Mouse (Mus musculus): ENCODE results near the gene Cxcr4. TPM values are rescaled to one million over a fixed set of nuclear protein-coding genes. Genes with fewer than 3 reads are reported as not detected.
"Not testable (repeated sequence)": the region's sequence is repeated elsewhere in the genome, so short reads cannot be mapped to it uniquely, and the experiment has no call there.

Cxcr4 gene
- polyA plus RNA-seq, 1 experiment from 2014 or later: 0.88 TPM

GRCm38 (mm10) chr1:128584716-128585115 is 7.4 kb downstream of the Cxcr4 start:
- not testable (repeated sequence) for H3K9me3 ChIP-seq (replicated peaks); H3K4me2 ChIP-seq; H3K4me3 ChIP-seq; H3K9ac ChIP-seq; ATAC-seq; H3K4me1 ChIP-seq; H3K36me3 ChIP-seq; H3K27ac ChIP-seq
- WGBS (ENCODE audit: insufficient replicate concordance): 65% methylated on average over 1 of the region's 1 CpGs
- peaks cover 17% of the 10 kb centered on the region for H3K27me3 ChIP-seq (replicated peaks)

GRCm38 (mm10) chr1:128583279-128583872 is 8.7 kb downstream of the Cxcr4 start:
- peaks cover 6% of the 10 kb centered on the region; the same call in 1 of the 2 replicates for H3K27me3 ChIP-seq (replicated peaks)
- no peak overlapping the region for H3K4me2 ChIP-seq
- ATAC-seq: no peak
- no peaks in the 10 kb centered on the region for H3K4me1 ChIP-seq
- H3K9ac ChIP-seq: no peak overlapping the region
- no peak overlapping the region for H3K4me3 ChIP-seq
- no peaks in the 10 kb centered on the region for H3K36me3 ChIP-seq
- WGBS (ENCODE audit: insufficient replicate concordance): 38% methylated on average over 6 of the region's 6 CpGs
- H3K27ac ChIP-seq: no peak overlapping the region
- no peaks in the 10 kb centered on the region for H3K9me3 ChIP-seq (replicated peaks)

GRCm38 (mm10) chr1:128580321-128580720 is 11.8 kb downstream of the Cxcr4 start:
- ATAC-seq: no peak
- 49% methylated on average over 3 of the region's 3 CpGs for WGBS (ENCODE audit: insufficient replicate concordance)
- no peak overlapping the region for H3K4me2 ChIP-seq

GRCm38 (mm10) chr1:128578454-128578853 is 13.6 kb downstream of the Cxcr4 start:
- no peak overlapping the region for H3K9ac ChIP-seq
- no peak overlapping the region for H3K27ac ChIP-seq
- no peak for ATAC-seq
- WGBS (ENCODE audit: insufficient replicate concordance): 68% methylated on average over 2 of the region's 2 CpGs
- no peak overlapping the region for H3K4me2 ChIP-seq
- H3K36me3 ChIP-seq: no peaks in the 10 kb centered on the region
- no peaks in the 10 kb centered on the region for H3K9me3 ChIP-seq (replicated peaks)
- no peak overlapping the region for H3K4me3 ChIP-seq
- no peaks in the 10 kb centered on the region for H3K27me3 ChIP-seq (replicated peaks)
- H3K4me1 ChIP-seq: no peaks in the 10 kb centered on the region

More at GRCm38 (mm10) chr1:128580321-128580720, 11.8 kb downstream of the Cxcr4 start:
- Histone ChIP-seq H3K27ac (no peak overlapping the region), H3K9me3 (replicated peaks) (no peaks in the 10 kb centered on the region), H3K9ac (no peak overlapping the region), H3K4me1 (no peaks in the 10 kb centered on the region), H3K36me3 (no peaks in the 10 kb centered on the region), H3K4me3 (no peak overlapping the region), H3K27me3 (replicated peaks) (no peaks in the 10 kb centered on the region)

GRCm38 (mm10) chr1:128575096-128575495 is 17.0 kb downstream of the Cxcr4 start:
- no peak for ATAC-seq
- no peak overlapping the region for H3K4me2 ChIP-seq
- WGBS (ENCODE audit: insufficient replicate concordance): 64% methylated on average over 4 of the region's 4 CpGs
- no peak overlapping the region for H3K27ac ChIP-seq
- H3K27me3 ChIP-seq (replicated peaks): no peaks in the 10 kb centered on the region
- no peaks in the 10 kb centered on the region for H3K9me3 ChIP-seq (replicated peaks)
- H3K36me3 ChIP-seq: no peaks in the 10 kb centered on the region
- H3K9ac ChIP-seq: no peak overlapping the region
- no peaks in the 10 kb centered on the region for H3K4me1 ChIP-seq
- H3K4me3 ChIP-seq: no peak overlapping the region

GRCm38 (mm10) chr1:128571033-128571432 is 21.1 kb downstream of the Cxcr4 start:
- no peaks in the 10 kb centered on the region for H3K27me3 ChIP-seq (replicated peaks)
- ATAC-seq: no peak
- no peak overlapping the region for H3K4me2 ChIP-seq
- 35% methylated on average over 3 of the region's 3 CpGs for WGBS (ENCODE audit: insufficient replicate concordance)
- H3K9ac ChIP-seq: no peak overlapping the region
- no peaks in the 10 kb centered on the region for H3K4me1 ChIP-seq
- H3K4me3 ChIP-seq: no peak overlapping the region
- no peak overlapping the region for H3K27ac ChIP-seq
- H3K36me3 ChIP-seq: no peaks in the 10 kb centered on the region
- no peaks in the 10 kb centered on the region for H3K9me3 ChIP-seq (replicated peaks)

GRCm38 (mm10) chr1:128569992-128570648 is 22.0 kb downstream of the Cxcr4 start:
- Histone ChIP-seq H3K9ac (no peak overlapping the region), H3K27me3 (replicated peaks) (no peaks in the 10 kb centered on the region), H3K4me1 (no peaks in the 10 kb centered on the region), H3K9me3 (replicated peaks) (no peaks in the 10 kb centered on the region), H3K4me2 (no peak overlapping the region), H3K36me3 (no peaks in the 10 kb centered on the region), H3K27ac (no peak overlapping the region), H3K4me3 (no peak overlapping the region)
- no peak for ATAC-seq
- 62% methylated on average over 17 of the region's 17 CpGs for WGBS (ENCODE audit: insufficient replicate concordance)

- Histone ChIP-seq H3K4me1 (no peaks in the 10 kb centered on the region), H3K9ac (no peak overlapping the region), H3K27ac (no peak overlapping the region), H3K4me3 (no peak overlapping the region), H3K4me2 (no peak overlapping the region), H3K9me3 (replicated peaks) (no peaks in the 10 kb centered on the region), H3K27me3 (replicated peaks) (no peaks in the 10 kb centered on the region), H3K36me3 (no peaks in the 10 kb centered on the region)
- no peak for ATAC-seq
- WGBS (ENCODE audit: insufficient replicate concordance): 72% methylated on average over 12 of the region's 12 CpGs
Measured at GRCm38 (mm10) chr1:128567224-128568197, 24.6 kb downstream of the Cxcr4 start.

GRCm38 (mm10) chr1:128563905-128564304 is 28.2 kb downstream of the Cxcr4 start:
- Histone ChIP-seq H3K9me3 (replicated peaks) (no peaks in the 10 kb centered on the region), H3K4me1 (peaks cover 22% of the 10 kb centered on the region), H3K4me2 (no peak overlapping the region), H3K4me3 (no peak overlapping the region), H3K27ac (no peak overlapping the region), H3K36me3 (no peaks in the 10 kb centered on the region), H3K9ac (no peak overlapping the region), H3K27me3 (replicated peaks) (no peaks in the 10 kb centered on the region)
- ATAC-seq: no peak
- 46% methylated on average over 3 of the region's 3 CpGs for WGBS (ENCODE audit: insufficient replicate concordance)

- no peaks in the 10 kb centered on the region for H3K36me3 ChIP-seq
- no peaks in the 10 kb centered on the region for H3K9me3 ChIP-seq (replicated peaks)
- peaks cover 22% of the 10 kb centered on the region for H3K4me1 ChIP-seq
- H3K4me2 ChIP-seq: peak overlapping the region; percentile 52
- 0 out of 2 replicates have a peak overlapping the region, but pooled peaks have one; percentile 6 for H3K4me3 ChIP-seq
- H3K9ac ChIP-seq: 0 out of 2 replicates have a peak overlapping the region, but pooled peaks have one; percentile 25
- 59% methylated on average over 9 of the region's 9 CpGs for WGBS (ENCODE audit: insufficient replicate concordance)
- no peaks in the 10 kb centered on the region for H3K27me3 ChIP-seq (replicated peaks)
- H3K27ac ChIP-seq: peak overlapping the region; percentile 77
- peak; percentile 29 for ATAC-seq
Measured at GRCm38 (mm10) chr1:128561325-128561874, 30.7 kb downstream of the Cxcr4 start.

- H3K27ac ChIP-seq: peak overlapping the region; percentile 77
- H3K4me2 ChIP-seq: peak overlapping the region; percentile 52
- H3K4me1 ChIP-seq: peaks cover 22% of the 10 kb centered on the region
- 25% methylated on average over 14 of the region's 14 CpGs for WGBS (ENCODE audit: insufficient replicate concordance)
- peak; percentile 98 for ATAC-seq
- 0 out of 2 replicates have a peak overlapping the region, but pooled peaks have one; percentile 25 for H3K9ac ChIP-seq
- H3K27me3 ChIP-seq (replicated peaks): no peaks in the 10 kb centered on the region
- H3K4me3 ChIP-seq: 0 out of 2 replicates have a peak overlapping the region, but pooled peaks have one; percentile 6
- H3K36me3 ChIP-seq: no peaks in the 10 kb centered on the region
- no peaks in the 10 kb centered on the region for H3K9me3 ChIP-seq (replicated peaks)
Measured at GRCm38 (mm10) chr1:128560452-128561324, 31.4 kb downstream of the Cxcr4 start.
